Mouse (Mus musculus): ENCODE results near the gene Hebp1. TPM values are rescaled to one million over a fixed set of nuclear protein-coding genes. Genes with fewer than 3 reads are reported as not detected.

Hebp1 gene
- polyA plus RNA-seq, 1 experiment from 2014 or later, result 62.8 TPM

DNA sequence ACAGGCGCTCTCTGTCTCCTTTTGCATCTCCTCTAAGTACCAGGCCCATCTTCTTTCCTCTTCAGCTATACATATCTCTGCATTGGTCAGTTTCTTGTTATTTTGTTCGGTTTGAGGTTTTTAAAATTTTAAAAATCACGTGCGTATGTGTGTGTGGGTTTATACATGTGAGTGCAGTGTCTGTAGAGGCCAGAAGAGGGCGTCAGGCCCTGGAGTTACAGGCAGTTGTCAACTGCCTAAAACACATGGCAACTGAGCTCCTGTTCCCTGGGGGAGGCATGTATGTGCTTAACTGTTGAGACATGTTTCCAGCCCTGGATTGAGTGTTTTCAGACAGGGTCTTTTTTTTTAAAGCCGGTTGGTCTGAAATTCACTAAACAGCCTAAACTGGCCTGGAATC is 4.8 kb upstream of the Hebp1 start:
- H3K4me2 ChIP-seq (replicated peaks; ENCODE audit: low read depth), result no peak overlapping the region
- no peak for ATAC-seq
- H3K4me1 ChIP-seq (replicated peaks; ENCODE audit: control insufficient read depth, insufficient read depth, low read length), result no peaks in the 10 kb centered on the region
- H3K27me3 ChIP-seq (replicated peaks; ENCODE audit: control insufficient read depth, insufficient read depth, low read length), result no peaks in the 10 kb centered on the region
- WGBS, result 91% methylated on average over 6 of the region's 6 CpGs
- peak; percentile 26; the same call in 1 of the 2 replicates for TF ChIP-seq CTCF (IDR thresholded peaks at IDR 0.05; ENCODE audit: low read depth)
- H3K9ac ChIP-seq (ENCODE audit: low read depth, low read length), result no peak overlapping the region
- no peak overlapping the region for H3K27ac ChIP-seq (ENCODE audit: low read depth, low read length)
- H3K9me3 ChIP-seq (ENCODE audit: control insufficient read depth), result no peaks in the 10 kb centered on the region
- H3K4me3 ChIP-seq (ENCODE audit: low read depth, low read length), result no peak overlapping the region
- H3K36me3 ChIP-seq (ENCODE audit: control insufficient read depth, insufficient read depth), result no peaks in the 10 kb centered on the region

DNA sequence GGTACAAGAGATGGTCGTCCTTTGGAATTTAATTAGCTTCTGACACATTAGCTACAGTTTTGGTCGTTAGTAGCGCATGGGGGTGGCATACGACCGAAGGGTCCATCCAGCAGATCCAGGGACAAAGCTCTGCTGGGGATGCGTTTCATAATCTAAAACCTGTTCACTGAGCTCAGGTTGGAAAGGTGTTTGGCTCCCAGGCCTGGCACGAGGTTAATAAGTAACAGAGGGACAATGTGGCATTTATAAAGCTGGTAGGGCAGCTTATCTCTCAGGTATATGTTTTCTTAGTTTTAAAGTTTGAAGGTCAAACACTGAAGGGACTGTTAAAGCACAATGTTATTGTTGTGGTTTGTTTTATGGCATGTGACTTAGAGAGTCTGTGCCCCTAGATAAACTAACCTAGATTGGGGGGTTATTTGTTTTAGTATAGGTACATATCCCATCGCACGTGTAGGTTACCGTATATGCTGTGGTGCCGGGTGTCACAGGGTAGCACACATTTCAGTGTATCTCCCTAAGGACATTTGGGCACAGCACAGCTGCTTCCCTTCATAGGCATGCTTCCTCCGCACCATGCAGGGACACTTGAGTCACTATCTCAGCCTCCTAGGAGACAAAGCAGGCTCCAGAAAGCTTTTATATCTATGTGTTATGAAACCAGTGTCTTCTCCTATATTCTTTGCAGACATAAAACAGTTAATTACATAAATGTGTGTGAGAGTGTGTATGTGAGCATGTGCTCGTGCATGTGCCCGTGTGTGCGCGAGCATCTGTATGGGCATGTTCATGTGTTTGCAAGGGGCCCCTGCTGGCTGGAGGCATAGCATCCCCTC is 2.5 kb upstream of the Hebp1 start:
- peak overlapping the region; percentile 73 for H3K27ac ChIP-seq (ENCODE audit: low read depth, low read length)
- H3K9ac ChIP-seq (ENCODE audit: low read depth, low read length), result no peak overlapping the region

DNA sequence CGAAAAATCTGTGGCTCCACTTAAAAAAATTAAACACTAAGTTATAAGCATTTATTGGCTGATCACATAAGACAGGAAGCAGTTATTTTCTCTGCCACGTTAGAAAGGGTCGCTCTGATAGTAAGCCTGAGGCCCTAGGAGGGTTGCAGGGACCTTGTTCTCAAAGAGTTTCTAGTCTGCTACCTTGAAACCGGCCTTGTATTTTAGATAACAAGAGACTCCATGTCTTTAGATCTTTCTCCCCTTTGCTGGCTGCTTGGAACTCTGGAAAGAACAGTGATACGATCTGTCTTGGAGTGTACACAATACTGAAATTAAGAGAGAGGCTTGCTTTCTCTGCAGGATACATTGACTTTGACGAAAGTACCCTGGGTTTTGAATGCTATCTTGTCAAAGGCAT is 904 bp upstream of the Hebp1 start:
- Histone ChIP-seq H3K4me2 (replicated peaks; ENCODE audit: low read depth) (peak overlapping the region; percentile 92), H3K27me3 (replicated peaks; ENCODE audit: control insufficient read depth, insufficient read depth, low read length) (no peaks in the 10 kb centered on the region), H3K27ac (ENCODE audit: low read depth, low read length) (no peak overlapping the region), H3K9me3 (ENCODE audit: control insufficient read depth) (no peaks in the 10 kb centered on the region), H3K4me1 (replicated peaks; ENCODE audit: control insufficient read depth, insufficient read depth, low read length) (no peaks in the 10 kb centered on the region), H3K9ac (ENCODE audit: low read depth, low read length) (no peak overlapping the region), H3K4me3 (ENCODE audit: low read depth, low read length) (peak overlapping the region; percentile 92), H3K36me3 (ENCODE audit: control insufficient read depth, insufficient read depth) (no peaks in the 10 kb centered on the region)
- TF ChIP-seq CTCF (IDR thresholded peaks at IDR 0.05; ENCODE audit: low read depth), result no peak
- WGBS, result 26% methylated on average over 6 of the region's 6 CpGs
- no peak for ATAC-seq

More for the DNA sequence above, 2.5 kb upstream of the Hebp1 start:
- Histone ChIP-seq H3K36me3 (ENCODE audit: control insufficient read depth, insufficient read depth) (no peaks in the 10 kb centered on the region), H3K9me3 (ENCODE audit: control insufficient read depth) (no peaks in the 10 kb centered on the region), H3K4me1 (replicated peaks; ENCODE audit: control insufficient read depth, insufficient read depth, low read length) (no peaks in the 10 kb centered on the region), H3K27me3 (replicated peaks; ENCODE audit: control insufficient read depth, insufficient read depth, low read length) (no peaks in the 10 kb centered on the region), H3K4me3 (ENCODE audit: low read depth, low read length) (no peak overlapping the region), H3K4me2 (replicated peaks; ENCODE audit: low read depth) (peak overlapping the region; percentile 92)
- WGBS, result 39% methylated on average over 16 of the region's 16 CpGs
- no peak for TF ChIP-seq CTCF (IDR thresholded peaks at IDR 0.05; ENCODE audit: low read depth)
- ATAC-seq, result peak; percentile 86

DNA sequence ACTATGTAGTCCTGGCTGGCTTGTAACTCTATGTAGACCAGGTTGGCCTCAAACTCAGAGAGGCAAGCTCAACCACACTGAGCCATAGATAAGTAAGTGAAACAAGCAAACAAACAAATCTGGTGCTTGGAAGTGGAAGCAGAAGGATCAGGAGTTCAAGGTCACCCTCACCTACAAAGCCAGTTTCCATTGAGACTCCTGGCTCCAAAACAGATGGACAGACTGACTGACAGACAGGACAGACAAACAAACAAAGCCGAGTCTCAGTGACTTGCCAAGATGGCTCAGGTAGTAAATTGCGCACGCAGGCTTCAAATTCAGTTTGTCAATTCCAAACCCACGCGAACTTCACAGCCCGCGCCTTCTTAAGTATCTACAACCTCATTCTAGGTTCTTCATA is 376 bp downstream of the Hebp1 start:
- Histone ChIP-seq H3K4me2 (replicated peaks; ENCODE audit: low read depth) (peak overlapping the region; percentile 92), H3K9ac (ENCODE audit: low read depth, low read length) (peak overlapping the region; percentile 80), H3K9me3 (ENCODE audit: control insufficient read depth) (no peaks in the 10 kb centered on the region), H3K4me3 (ENCODE audit: low read depth, low read length) (peak overlapping the region; percentile 92), H3K36me3 (ENCODE audit: control insufficient read depth, insufficient read depth) (no peaks in the 10 kb centered on the region; the same call in 1 of the 2 replicates), H3K27ac (ENCODE audit: low read depth, low read length) (0 out of 2 replicates have a peak overlapping the region, but pooled peaks have one; percentile 66), H3K27me3 (replicated peaks; ENCODE audit: control insufficient read depth, insufficient read depth, low read length) (no peaks in the 10 kb centered on the region), H3K4me1 (replicated peaks; ENCODE audit: control insufficient read depth, insufficient read depth, low read length) (no peaks in the 10 kb centered on the region)
- ATAC-seq, result no peak
- TF ChIP-seq CTCF (IDR thresholded peaks at IDR 0.05; ENCODE audit: low read depth), result no peak
- WGBS, result 18% methylated on average over 7 of the region's 7 CpGs

DNA sequence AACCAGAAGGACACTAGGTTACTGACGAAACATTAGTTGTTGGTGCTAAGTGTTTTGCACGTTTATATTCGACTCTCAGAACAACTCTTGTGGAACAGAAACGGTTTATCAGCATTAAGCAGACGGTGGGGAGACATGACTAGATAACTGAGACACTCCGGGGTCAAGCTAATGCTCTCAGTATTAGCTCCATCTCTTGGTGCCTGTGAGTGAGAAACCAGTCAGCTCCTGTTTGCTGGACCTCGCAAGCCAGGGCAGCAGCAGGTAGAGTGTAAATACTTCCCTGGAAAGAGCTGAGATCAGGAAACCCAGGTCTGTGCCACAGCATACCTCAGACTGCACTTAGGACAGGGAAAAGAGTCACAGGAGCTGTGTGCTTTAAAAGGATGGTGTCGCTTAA is 1.1 kb downstream of the Hebp1 start:
- H3K27ac ChIP-seq (ENCODE audit: low read depth, low read length), result no peak overlapping the region
- no peak for ATAC-seq
- no peaks in the 10 kb centered on the region for H3K4me1 ChIP-seq (replicated peaks; ENCODE audit: control insufficient read depth, insufficient read depth, low read length)
- no peak overlapping the region for H3K9ac ChIP-seq (ENCODE audit: low read depth, low read length)
- no peak overlapping the region for H3K4me2 ChIP-seq (replicated peaks; ENCODE audit: low read depth)
- TF ChIP-seq CTCF (IDR thresholded peaks at IDR 0.05; ENCODE audit: low read depth), result no peak
- WGBS, result 62% methylated on average over 8 of the region's 8 CpGs
- H3K27me3 ChIP-seq (replicated peaks; ENCODE audit: control insufficient read depth, insufficient read depth, low read length), result no peaks in the 10 kb centered on the region
- no peaks in the 10 kb centered on the region for H3K9me3 ChIP-seq (ENCODE audit: control insufficient read depth)
- no peak overlapping the region for H3K4me3 ChIP-seq (ENCODE audit: low read depth, low read length)
- no peaks in the 10 kb centered on the region; the same call in 1 of the 2 replicates for H3K36me3 ChIP-seq (ENCODE audit: control insufficient read depth, insufficient read depth)

DNA sequence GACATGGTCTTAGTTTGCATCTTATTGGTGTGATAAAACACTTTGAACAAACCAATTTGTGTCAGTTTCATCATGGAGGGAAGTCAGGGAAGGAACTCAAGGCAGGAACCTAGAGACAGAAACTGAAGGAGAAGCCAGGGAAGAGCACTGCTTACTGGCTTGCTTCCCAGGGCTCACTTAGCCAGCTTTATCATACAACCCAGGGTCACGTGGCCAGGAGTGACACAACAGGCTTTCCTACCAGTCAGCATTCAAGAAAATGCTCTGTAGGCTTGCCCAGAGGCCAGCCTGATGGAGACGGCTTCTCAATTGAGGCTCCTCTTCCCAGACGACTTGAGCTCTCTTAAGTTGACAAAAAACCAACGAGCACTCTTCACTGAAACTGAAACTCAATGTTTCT is 2.9 kb downstream of the Hebp1 start:
- ATAC-seq, result no peak
- TF ChIP-seq CTCF (IDR thresholded peaks at IDR 0.05; ENCODE audit: low read depth), result no peak

More for the DNA sequence above, 2.9 kb downstream of the Hebp1 start:
- Histone ChIP-seq H3K27me3 (replicated peaks; ENCODE audit: control insufficient read depth, insufficient read depth, low read length) (no peaks in the 10 kb centered on the region), H3K4me2 (replicated peaks; ENCODE audit: low read depth) (no peak overlapping the region), H3K9ac (ENCODE audit: low read depth, low read length) (no peak overlapping the region), H3K27ac (ENCODE audit: low read depth, low read length) (no peak overlapping the region), H3K9me3 (ENCODE audit: control insufficient read depth) (no peaks in the 10 kb centered on the region), H3K4me1 (replicated peaks; ENCODE audit: control insufficient read depth, insufficient read depth, low read length) (no peaks in the 10 kb centered on the region), H3K4me3 (ENCODE audit: low read depth, low read length) (no peak overlapping the region), H3K36me3 (ENCODE audit: control insufficient read depth, insufficient read depth) (no peaks in the 10 kb centered on the region; the same call in 1 of the 2 replicates)
- WGBS, result 53% methylated on average over 4 of the region's 4 CpGs

All from intestine, postnatal 0 days (tissue).